Mouse (Mus musculus) embryonic facial prominence, embryonic 14.5 days (tissue): ENCODE results near the gene Txnrd3. TPM values are rescaled to one million over a fixed set of nuclear protein-coding genes. Genes with fewer than 3 reads are reported as not detected.
A peak's percentile ranks its signal among the peaks of the same experiment; 100 is the strongest.

Experiments used
- ATAC-seq: fragments of 200-750 bp; cut with Nextera tagmentation; 2 replicates; pipeline ENCODE4 v1.8.0; 2017; ENCODE audit warnings: low read depth, moderate number of reproducible peaks, moderate TSS enrichment
- DNase-seq: peaks from one replicate; pipeline ENCODE4 v3.0.0-alpha.2; 2015; ENCODE audit warnings: low spot score
- H3K27ac ChIP-seq: fragments of 300-500 bp; sonication (generic); replicated peaks from 2 replicates; pipeline ENCODE4 v1.5.1; 2014; ENCODE audit warnings: low read depth, mild to moderate bottlenecking, low read length, moderate library complexity
- H3K27me3 ChIP-seq: fragments of 300-500 bp; sonication (generic); replicated peaks from 2 replicates; pipeline ENCODE4 v1.6.1; 2014; ENCODE audit warnings: low read length; ENCODE audit not compliant: control insufficient read depth, insufficient read depth
- H3K36me3 ChIP-seq: fragments of 300-500 bp; sonication (generic); 2 replicates; pipeline ENCODE4 v1.6.1; 2014; ENCODE audit warnings: low read length, mixed read lengths; ENCODE audit not compliant: control insufficient read depth, insufficient read depth
- H3K4me1 ChIP-seq: fragments of 300-500 bp; sonication (generic); 2 replicates; pipeline ENCODE4 v1.6.1; 2014; ENCODE audit warnings: antibody characterized with exemption, low read length; ENCODE audit not compliant: control insufficient read depth, insufficient read depth
- H3K4me2 ChIP-seq: fragments of 300-500 bp; sonication (generic); 2 replicates; pipeline ENCODE4 v1.6.1; 2014; ENCODE audit warnings: low read depth, mild to moderate bottlenecking, low read length, moderate library complexity, mixed read lengths
- H3K4me3 ChIP-seq: fragments of 300-500 bp; sonication (generic); 2 replicates; pipeline ENCODE4 v1.5.1; 2014; ENCODE audit warnings: low read depth, mild to moderate bottlenecking, low read length
- H3K9ac ChIP-seq: fragments of 300-500 bp; sonication (generic); 2 replicates; pipeline ENCODE4 v1.6.1; 2014; ENCODE audit warnings: low read depth, mild to moderate bottlenecking, low read length, moderate library complexity, mixed read lengths
- H3K9me3 ChIP-seq: fragments of 300-500 bp; sonication (generic); 2 replicates; pipeline ENCODE4 v1.6.1; 2016; ENCODE audit warnings: low read length; ENCODE audit not compliant: control insufficient read depth
- WGBS: fragments of 180-500 bp; shearing (Covaris S2); extraction: QIAGEN DNeasy Blood & Tissue Kit; methylation state at CpG from one replicate; pipeline ENCODE4 v1.1.7; 2014; 5-methylcytosine and 5-hydroxymethylcytosine counted together
- polyA plus RNA-seq: library from polyadenylated mRNA; unstranded; fragments of >200 nt; fragmentation: Nextera tagmentation; extraction: Ambion mirVana; gene quantifications from 2 replicates; pipeline ENCODE4 v1.2.1, GENCODE M21; 2014

Txnrd3 gene
- polyA plus RNA-seq, 1 experiment from 2014 or later, result 10.2 TPM

- no peak overlapping the region for H3K4me2 ChIP-seq
- H3K9ac ChIP-seq, result no peak overlapping the region
- WGBS, result 21% methylated on average over 2 of the region's 2 CpGs
- H3K27me3 ChIP-seq, result no peaks in the 10 kb centered on the region
- no peak overlapping the region for H3K27ac ChIP-seq
- H3K4me3 ChIP-seq, result no peak overlapping the region
- H3K4me1 ChIP-seq, result peaks cover 9% of the 10 kb centered on the region; the same call in 1 of the 2 replicates
- ATAC-seq (no peak), DNase-seq (no peak)
- no peaks in the 10 kb centered on the region for H3K36me3 ChIP-seq
- no peaks in the 10 kb centered on the region for H3K9me3 ChIP-seq
Measured at GRCm38 (mm10) chr6:89639025-89639424, 4.8 kb upstream of the Txnrd3 start.

- H3K9ac ChIP-seq, result peak overlapping the region; percentile 74
- no peaks in the 10 kb centered on the region for H3K27me3 ChIP-seq
- under 1% methylated on average over 31 of the region's 41 CpGs for WGBS
- no peaks in the 10 kb centered on the region for H3K9me3 ChIP-seq
- no peaks in the 10 kb centered on the region for H3K36me3 ChIP-seq
- H3K4me3 ChIP-seq, result peak overlapping the region; percentile 76
- peak overlapping the region; percentile 88 for H3K27ac ChIP-seq
- peak overlapping the region; percentile 90 for H3K4me2 ChIP-seq
- ATAC-seq (peak; percentile 93), DNase-seq (peak; percentile 95)
- H3K4me1 ChIP-seq, result peaks cover 7% of the 10 kb centered on the region; the same call in 1 of the 2 replicates
Measured at GRCm38 (mm10) chr6:89644271-89645075, 685 bp downstream of the Txnrd3 start.

- H3K36me3 ChIP-seq, result no peaks in the 10 kb centered on the region
- no peak overlapping the region for H3K27ac ChIP-seq
- WGBS, result 86% methylated on average over 8 of the region's 8 CpGs
- ATAC-seq, result no peak
- H3K4me1 ChIP-seq, result no peaks in the 10 kb centered on the region
- DNase-seq, result no peak
- H3K27me3 ChIP-seq, result no peaks in the 10 kb centered on the region
- H3K4me2 ChIP-seq, result no peak overlapping the region
- no peaks in the 10 kb centered on the region for H3K9me3 ChIP-seq
- H3K4me3 ChIP-seq, result no peak overlapping the region
- H3K9ac ChIP-seq, result no peak overlapping the region
Measured at GRCm38 (mm10) chr6:89649897-89650296, 6.1 kb downstream of the Txnrd3 start.

GRCm38 (mm10) chr6:89651770-89652169 lies 8.0 kb downstream of the Txnrd3 start:
- Histone ChIP-seq H3K9me3 (no peaks in the 10 kb centered on the region), H3K36me3 (no peaks in the 10 kb centered on the region), H3K4me2 (no peak overlapping the region), H3K4me1 (no peaks in the 10 kb centered on the region), H3K27me3 (no peaks in the 10 kb centered on the region), H3K9ac (no peak overlapping the region), H3K27ac (no peak overlapping the region), H3K4me3 (no peak overlapping the region)
- ATAC-seq (no peak), DNase-seq (no peak)

GRCm38 (mm10) chr6:89655011-89655410 lies 11.2 kb downstream of the Txnrd3 start:
- Histone ChIP-seq H3K9ac (no peak overlapping the region), H3K36me3 (no peaks in the 10 kb centered on the region), H3K4me3 (no peak overlapping the region), H3K27ac (no peak overlapping the region), H3K4me2 (no peak overlapping the region), H3K27me3 (no peaks in the 10 kb centered on the region), H3K9me3 (no peaks in the 10 kb centered on the region), H3K4me1 (no peaks in the 10 kb centered on the region)
- DNase-seq, result no peak
- ATAC-seq, result no peak
- WGBS, result 85% methylated on average over 3 of the region's 3 CpGs

GRCm38 (mm10) chr6:89658342-89658741 lies 14.6 kb downstream of the Txnrd3 start:
- ATAC-seq (no peak), DNase-seq (no peak)
- no peaks in the 10 kb centered on the region for H3K4me1 ChIP-seq
- no peaks in the 10 kb centered on the region; the same call in 1 of the 2 replicates for H3K36me3 ChIP-seq
- no peak overlapping the region for H3K4me2 ChIP-seq
- H3K9ac ChIP-seq, result no peak overlapping the region
- 80% methylated on average over 3 of the region's 3 CpGs for WGBS
- no peaks in the 10 kb centered on the region for H3K27me3 ChIP-seq
- H3K9me3 ChIP-seq, result no peaks in the 10 kb centered on the region
- no peak overlapping the region for H3K4me3 ChIP-seq
- no peak overlapping the region for H3K27ac ChIP-seq

- no peaks in the 10 kb centered on the region for H3K4me1 ChIP-seq
- H3K27ac ChIP-seq, result no peak overlapping the region
- ATAC-seq, result no peak
- 77% methylated on average over 6 of the region's 6 CpGs for WGBS
- H3K36me3 ChIP-seq, result peaks cover 5% of the 10 kb centered on the region
- H3K4me3 ChIP-seq, result no peak overlapping the region
- no peak for DNase-seq
- no peak overlapping the region for H3K9ac ChIP-seq
- H3K4me2 ChIP-seq, result no peak overlapping the region
- no peaks in the 10 kb centered on the region for H3K9me3 ChIP-seq
- no peaks in the 10 kb centered on the region for H3K27me3 ChIP-seq
Measured at GRCm38 (mm10) chr6:89658931-89659330, 15.1 kb downstream of the Txnrd3 start.

GRCm38 (mm10) chr6:89659692-89660423 lies 16.1 kb downstream of the Txnrd3 start:
- peaks cover 6% of the 10 kb centered on the region for H3K36me3 ChIP-seq
- H3K4me3 ChIP-seq, result no peak overlapping the region
- H3K4me2 ChIP-seq, result no peak overlapping the region
- no peaks in the 10 kb centered on the region for H3K9me3 ChIP-seq
- no peaks in the 10 kb centered on the region for H3K27me3 ChIP-seq
- H3K9ac ChIP-seq, result no peak overlapping the region
- ATAC-seq (no peak), DNase-seq (peak; percentile 30)
- WGBS, result 29% methylated on average over 7 of the region's 7 CpGs
- no peak overlapping the region for H3K27ac ChIP-seq
- no peaks in the 10 kb centered on the region for H3K4me1 ChIP-seq
